Mouse (Mus musculus): Measurements from ENCODE around the gene Daam2.

DNA sequence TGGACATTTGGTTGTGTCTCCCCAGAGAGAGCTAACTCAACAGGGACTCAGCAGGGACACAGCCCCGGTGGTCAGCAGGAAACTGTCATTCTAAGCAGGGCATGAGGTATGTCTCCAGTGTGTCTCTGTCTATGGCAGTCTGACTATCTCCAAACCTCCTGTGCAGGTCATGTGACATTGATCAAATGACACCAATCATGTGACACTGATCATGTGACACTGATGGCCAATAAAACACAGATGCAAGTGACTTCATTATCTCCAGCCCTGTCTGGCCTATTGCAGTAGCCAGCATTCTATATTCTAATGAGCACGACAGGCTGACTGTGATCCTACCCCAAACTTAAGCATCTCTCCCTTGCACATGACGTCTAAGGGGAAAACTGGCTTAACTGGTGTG is 147.9 kb downstream of the Daam2 start:
- TF ChIP-seq POLR2A (IDR thresholded peaks at IDR 0.05; ENCODE audit: low read depth, low read length), result no peak
- TF ChIP-seq CTCF (conservative IDR thresholded peaks at IDR 0.05; ENCODE audit: insufficient read depth, insufficient read length, low read depth, low read length), result no peak
